Mouse (Mus musculus): ENCODE measurements at regions not wholly inside any gene's neighbourhood (a gene's known extent, or its start where the extent isn't known, plus 50 kb on each side); places are given as distances from the start of the nearest gene placed in this dataset.
A peak's percentile ranks its signal among the peaks of the same experiment; 100 is the strongest.

DNA sequence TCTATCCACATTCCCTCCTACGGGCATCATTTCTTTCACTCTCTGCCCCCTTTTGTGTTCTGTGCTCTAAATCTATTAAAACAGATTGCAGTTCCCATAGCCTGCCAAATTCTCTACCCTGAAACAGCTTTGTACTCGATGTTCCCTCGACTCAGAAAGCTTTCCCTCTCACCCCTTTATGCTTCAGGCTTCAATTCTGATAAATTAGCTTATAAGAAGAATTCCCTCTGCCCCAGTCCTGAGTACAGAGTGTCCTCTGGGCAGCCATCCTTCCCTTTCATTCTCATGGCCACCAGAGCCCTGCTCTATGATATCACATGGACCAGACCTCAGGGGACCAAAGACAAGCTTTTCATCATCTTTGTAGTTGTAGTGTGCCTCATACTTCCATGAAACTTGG, 163.6 kb downstream of the Cartpt start:
- no peak overlapping the region for H3K4me2 ChIP-seq
- 61% methylated on average over 3 of the region's 3 CpGs for WGBS
- ATAC-seq (ENCODE audit: low FRiP score): no peak
- H3K4me1 ChIP-seq (ENCODE audit: control insufficient read depth, insufficient read depth, low read length): no peaks in the 10 kb centered on the region
- no peak overlapping the region for H3K27ac ChIP-seq (ENCODE audit: low read depth, low read length)
- H3K27me3 ChIP-seq (ENCODE audit: control insufficient read depth, insufficient read depth, low read length): no peaks in the 10 kb centered on the region
- no peak for DNase-seq (ENCODE audit: low spot score, missing footprints)
- no peaks in the 10 kb centered on the region for H3K9me3 ChIP-seq (ENCODE audit: control insufficient read depth, low read length)
- H3K9ac ChIP-seq (ENCODE audit: low read length): no peak overlapping the region
- H3K36me3 ChIP-seq (ENCODE audit: control insufficient read depth, insufficient read depth, low read length): no peaks in the 10 kb centered on the region
- no peak overlapping the region for H3K4me3 ChIP-seq (ENCODE audit: low read depth, low read length)

DNA sequence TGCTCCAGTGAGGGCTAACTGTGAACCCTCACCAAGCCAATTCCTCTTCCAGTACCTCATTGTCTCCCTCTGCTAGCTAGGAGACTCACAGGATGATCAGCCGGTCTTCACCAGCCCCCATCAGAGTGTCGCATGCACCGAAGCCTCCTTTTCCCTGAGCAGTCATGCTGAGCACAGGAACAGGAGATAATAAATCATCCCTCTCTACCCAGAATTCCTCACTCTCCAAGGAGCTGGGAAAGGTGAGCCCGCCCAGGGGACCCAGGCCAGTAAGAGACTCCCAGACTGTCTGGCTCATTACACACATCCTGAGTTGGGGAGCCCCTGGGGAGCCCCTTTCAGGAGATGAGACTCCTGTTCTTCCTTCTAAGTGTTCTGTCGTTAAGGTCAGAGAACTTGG, 171.7 kb downstream of the Cartpt start:
- H3K36me3 ChIP-seq (ENCODE audit: control insufficient read depth, insufficient read depth, low read length): no peaks in the 10 kb centered on the region
- no peak overlapping the region for H3K4me3 ChIP-seq (ENCODE audit: low read depth, low read length)
- H3K27ac ChIP-seq (ENCODE audit: low read depth, low read length): no peak overlapping the region
- H3K4me2 ChIP-seq: no peak overlapping the region
- H3K9me3 ChIP-seq (ENCODE audit: control insufficient read depth, low read length): no peaks in the 10 kb centered on the region
- H3K4me1 ChIP-seq (ENCODE audit: control insufficient read depth, insufficient read depth, low read length): peaks cover 3% of the 10 kb centered on the region; the same call in 1 of the 2 replicates
- DNase-seq (ENCODE audit: low spot score, missing footprints) (peak; percentile 44), ATAC-seq (ENCODE audit: low FRiP score) (no peak)
- H3K9ac ChIP-seq (ENCODE audit: low read length): no peak overlapping the region
- 65% methylated on average over 5 of the region's 5 CpGs for WGBS
- no peaks in the 10 kb centered on the region for H3K27me3 ChIP-seq (ENCODE audit: control insufficient read depth, insufficient read depth, low read length)

DNA sequence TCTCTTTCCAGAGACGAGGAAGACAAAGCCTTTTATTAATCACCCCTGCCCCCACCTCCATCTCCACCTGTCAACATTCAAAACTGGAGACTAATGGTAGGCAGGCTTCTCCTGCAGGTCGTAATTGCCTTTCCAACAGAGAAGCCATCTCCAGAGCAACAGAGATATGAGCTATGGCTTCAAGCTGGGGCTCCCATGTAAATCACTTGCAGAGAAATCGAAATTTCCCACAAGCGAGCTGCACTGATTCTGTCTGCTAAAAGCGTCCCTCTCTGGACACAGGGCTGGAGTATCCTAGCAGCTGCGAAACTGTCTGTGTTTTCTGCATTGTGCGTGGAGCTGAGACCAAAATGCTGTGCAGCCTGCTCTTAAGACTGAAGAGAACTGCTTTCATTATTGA, 176.6 kb downstream of the Cartpt start:
- Histone ChIP-seq H3K27ac (ENCODE audit: low read depth, low read length) (no peak overlapping the region), H3K9me3 (ENCODE audit: control insufficient read depth, low read length) (no peaks in the 10 kb centered on the region), H3K9ac (ENCODE audit: low read length) (no peak overlapping the region), H3K4me2 (no peak overlapping the region), H3K4me3 (ENCODE audit: low read depth, low read length) (no peak overlapping the region), H3K27me3 (ENCODE audit: control insufficient read depth, insufficient read depth, low read length) (no peaks in the 10 kb centered on the region), H3K36me3 (ENCODE audit: control insufficient read depth, insufficient read depth, low read length) (no peaks in the 10 kb centered on the region), H3K4me1 (ENCODE audit: control insufficient read depth, insufficient read depth, low read length) (peaks cover 9% of the 10 kb centered on the region)
- DNase-seq (ENCODE audit: low spot score, missing footprints) (no peak), ATAC-seq (ENCODE audit: low FRiP score) (no peak)
- 63% methylated on average over 7 of the region's 7 CpGs for WGBS

DNA sequence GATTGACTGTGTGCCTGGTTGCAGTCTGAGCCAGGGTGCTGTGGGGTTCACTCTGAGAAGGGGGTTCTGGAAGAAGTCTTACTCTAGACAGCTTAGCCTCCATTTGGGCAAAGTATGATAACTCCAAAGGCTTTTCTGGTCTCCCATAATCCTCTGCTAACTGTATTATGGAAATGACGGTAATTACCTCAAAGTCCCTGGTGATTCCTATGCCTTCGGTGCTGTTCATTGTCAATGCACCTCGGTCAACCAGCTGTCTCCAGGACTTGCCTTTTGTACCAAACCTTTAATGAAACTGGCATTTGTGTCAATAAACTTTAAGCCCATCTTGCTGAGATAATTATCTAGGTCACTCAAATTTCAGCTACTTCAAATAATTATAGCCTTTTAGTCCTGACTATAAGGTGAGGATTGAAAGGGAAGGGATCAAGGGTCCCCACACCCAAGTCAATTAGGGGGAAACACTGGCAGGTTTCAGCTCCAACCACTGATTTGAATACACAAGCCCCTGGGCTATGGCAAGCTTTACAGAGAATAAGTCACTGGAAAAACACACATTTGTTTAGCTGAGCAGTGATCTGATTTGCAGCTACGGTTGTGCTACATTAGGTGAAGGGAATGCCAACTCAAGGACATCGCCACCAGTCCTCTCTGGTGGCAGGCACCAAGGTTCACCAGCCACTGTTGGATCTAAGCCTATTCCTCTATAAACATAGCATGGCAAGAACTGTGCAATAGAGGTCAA, 177.5 kb downstream of the Cartpt start:
- DNase-seq (ENCODE audit: low spot score, missing footprints) (no peak), ATAC-seq (ENCODE audit: low FRiP score) (no peak)
- Histone ChIP-seq H3K4me2 (no peak overlapping the region), H3K9ac (ENCODE audit: low read length) (no peak overlapping the region), H3K4me1 (ENCODE audit: control insufficient read depth, insufficient read depth, low read length) (peaks cover 9% of the 10 kb centered on the region), H3K27ac (ENCODE audit: low read depth, low read length) (0 out of 2 replicates have a peak overlapping the region, but pooled peaks have one; percentile 2), H3K36me3 (ENCODE audit: control insufficient read depth, insufficient read depth, low read length) (no peaks in the 10 kb centered on the region), H3K27me3 (ENCODE audit: control insufficient read depth, insufficient read depth, low read length) (no peaks in the 10 kb centered on the region), H3K4me3 (ENCODE audit: low read depth, low read length) (no peak overlapping the region), H3K9me3 (ENCODE audit: control insufficient read depth, low read length) (no peaks in the 10 kb centered on the region)
- WGBS: 66% methylated on average over 5 of the region's 5 CpGs

DNA sequence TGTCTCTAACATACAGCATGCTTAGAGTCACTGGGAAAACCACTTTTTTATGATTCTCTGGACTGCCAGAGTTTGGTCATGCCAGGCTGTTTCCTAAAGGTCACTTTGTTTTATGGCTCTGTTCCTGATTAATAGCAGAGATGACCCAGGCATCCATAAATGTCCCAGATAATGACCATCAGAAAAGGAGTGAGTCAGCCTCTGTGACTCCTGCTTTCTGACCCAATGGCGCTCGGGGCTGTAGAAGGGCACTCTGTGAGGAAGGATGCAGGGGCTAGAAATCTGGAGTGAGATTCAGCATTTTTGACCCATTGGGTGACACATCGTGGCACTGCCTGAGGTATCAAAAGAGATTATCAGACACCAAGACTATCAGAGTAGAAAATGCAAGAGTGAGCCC, 180.3 kb downstream of the Cartpt start:
- no peaks in the 10 kb centered on the region for H3K27me3 ChIP-seq (ENCODE audit: control insufficient read depth, insufficient read depth, low read length)
- H3K9me3 ChIP-seq (ENCODE audit: control insufficient read depth, low read length): no peaks in the 10 kb centered on the region
- no peak overlapping the region for H3K27ac ChIP-seq (ENCODE audit: low read depth, low read length)
- 92% methylated on average over 3 of the region's 3 CpGs for WGBS
- H3K4me1 ChIP-seq (ENCODE audit: control insufficient read depth, insufficient read depth, low read length): peaks cover 9% of the 10 kb centered on the region
- no peak overlapping the region for H3K4me3 ChIP-seq (ENCODE audit: low read depth, low read length)
- no peak for ATAC-seq (ENCODE audit: low FRiP score)
- no peak overlapping the region for H3K4me2 ChIP-seq
- H3K36me3 ChIP-seq (ENCODE audit: control insufficient read depth, insufficient read depth, low read length): no peaks in the 10 kb centered on the region
- DNase-seq (ENCODE audit: low spot score, missing footprints): no peak
- H3K9ac ChIP-seq (ENCODE audit: low read length): no peak overlapping the region

DNA sequence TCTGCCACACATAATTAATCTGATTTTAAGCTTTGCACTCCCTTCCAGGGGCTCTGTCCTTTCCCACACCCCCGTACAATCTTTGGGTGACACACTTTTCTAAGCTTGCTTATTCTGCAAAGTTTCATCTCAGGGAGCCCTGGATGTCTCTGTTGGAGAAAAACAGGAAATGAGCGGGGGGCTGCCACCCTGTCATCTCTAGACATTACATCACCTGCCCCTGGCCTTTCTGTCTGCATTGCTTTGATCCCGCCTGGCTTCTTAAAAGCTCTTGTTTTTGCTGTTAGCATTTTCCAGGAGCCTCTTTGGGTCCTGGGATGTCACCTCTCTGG, 180.2 kb upstream of the Map1b start:
- Histone ChIP-seq H3K36me3 (ENCODE audit: control insufficient read depth, insufficient read depth, low read length) (no peaks in the 10 kb centered on the region), H3K4me3 (ENCODE audit: low read depth, low read length) (no peak overlapping the region), H3K9ac (ENCODE audit: low read length) (no peak overlapping the region), H3K4me2 (no peak overlapping the region), H3K9me3 (ENCODE audit: control insufficient read depth, low read length) (no peaks in the 10 kb centered on the region), H3K27ac (ENCODE audit: low read depth, low read length) (no peak overlapping the region), H3K4me1 (ENCODE audit: control insufficient read depth, insufficient read depth, low read length) (0 out of 2 replicates have a peak, but pooled peaks cover 4% of the 10 kb centered on the region), H3K27me3 (ENCODE audit: control insufficient read depth, insufficient read depth, low read length) (no peaks in the 10 kb centered on the region)
- 54% methylated on average over 3 of the region's 3 CpGs for WGBS
- peak; percentile 81 for DNase-seq (ENCODE audit: low spot score, missing footprints)
- ATAC-seq (ENCODE audit: low FRiP score): no peak

DNA sequence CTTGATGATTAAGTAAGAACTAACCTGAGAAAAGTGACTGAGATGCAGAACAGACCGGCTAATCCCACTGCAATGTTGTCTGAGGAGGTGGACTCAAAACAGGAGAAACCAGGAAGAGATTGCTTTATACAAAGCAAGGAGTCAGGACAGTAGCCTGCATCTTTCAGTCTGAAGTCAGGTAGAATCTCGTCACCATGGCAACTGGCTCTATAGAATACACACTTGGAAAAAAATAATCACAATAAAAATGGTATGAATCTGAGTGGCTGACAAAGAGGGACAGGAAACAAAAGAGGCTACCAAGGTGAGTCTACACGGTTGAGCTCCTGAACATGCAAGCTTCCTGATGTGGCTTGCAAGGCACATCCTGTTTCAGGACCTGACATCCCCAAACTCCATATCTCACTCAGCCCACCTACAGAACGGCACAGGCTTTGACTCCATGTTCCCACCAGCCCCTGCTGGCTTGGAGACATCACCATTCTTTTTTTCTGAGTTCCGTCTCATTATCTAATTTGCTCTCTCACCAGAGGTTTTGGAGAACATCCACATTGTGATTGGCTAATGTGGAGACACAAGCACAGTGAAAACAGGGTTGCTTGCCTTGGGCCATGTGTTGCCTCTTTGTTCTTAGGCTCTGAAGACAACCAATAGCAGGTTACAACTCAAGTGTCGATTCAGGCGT, 179.7 kb upstream of the Map1b start:
- no peak overlapping the region for H3K9ac ChIP-seq (ENCODE audit: low read length)
- no peaks in the 10 kb centered on the region for H3K9me3 ChIP-seq (ENCODE audit: control insufficient read depth, low read length)
- H3K4me3 ChIP-seq (ENCODE audit: low read depth, low read length): no peak overlapping the region
- ATAC-seq (ENCODE audit: low FRiP score) (no peak), DNase-seq (ENCODE audit: low spot score, missing footprints) (no peak)
- no peaks in the 10 kb centered on the region for H3K36me3 ChIP-seq (ENCODE audit: control insufficient read depth, insufficient read depth, low read length)
- H3K4me1 ChIP-seq (ENCODE audit: control insufficient read depth, insufficient read depth, low read length): 0 out of 2 replicates have a peak, but pooled peaks cover 4% of the 10 kb centered on the region
- no peaks in the 10 kb centered on the region for H3K27me3 ChIP-seq (ENCODE audit: control insufficient read depth, insufficient read depth, low read length)
- no peak overlapping the region for H3K4me2 ChIP-seq
- H3K27ac ChIP-seq (ENCODE audit: low read depth, low read length): no peak overlapping the region
- WGBS: 65% methylated on average over 7 of the region's 7 CpGs

DNA sequence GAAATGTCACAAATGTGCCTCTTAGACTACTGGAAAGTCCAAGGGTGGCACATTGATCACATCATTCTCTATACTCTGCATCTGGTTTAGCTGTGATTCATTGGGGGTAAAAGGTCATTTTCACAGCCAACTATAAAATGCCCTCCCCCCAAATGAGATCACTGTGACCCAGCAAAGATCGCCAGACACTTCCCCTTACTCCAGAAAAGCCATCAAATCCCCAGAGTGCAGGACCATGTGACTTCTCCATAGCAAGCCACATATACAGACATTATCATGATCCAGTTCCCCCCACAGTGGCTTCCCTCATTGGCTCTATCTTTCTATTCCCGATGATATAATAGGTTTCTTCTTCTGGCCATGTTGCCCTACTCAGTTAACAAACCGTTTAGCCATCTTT, 163.6 kb upstream of the Map1b start:
- no peaks in the 10 kb centered on the region for H3K36me3 ChIP-seq (ENCODE audit: control insufficient read depth, insufficient read depth, low read length)
- no peaks in the 10 kb centered on the region for H3K27me3 ChIP-seq (ENCODE audit: control insufficient read depth, insufficient read depth, low read length)
- peaks cover 4% of the 10 kb centered on the region; the same call in 1 of the 2 replicates for H3K4me1 ChIP-seq (ENCODE audit: control insufficient read depth, insufficient read depth, low read length)
- WGBS: 93% methylated on average over 3 of the region's 3 CpGs
- no peak for ATAC-seq (ENCODE audit: low FRiP score)
- DNase-seq (ENCODE audit: low spot score, missing footprints): no peak
- no peaks in the 10 kb centered on the region; the same call in 1 of the 2 replicates for H3K9me3 ChIP-seq (ENCODE audit: control insufficient read depth, low read length)
- H3K4me3 ChIP-seq (ENCODE audit: low read depth, low read length): no peak overlapping the region
- H3K4me2 ChIP-seq: no peak overlapping the region
- H3K27ac ChIP-seq (ENCODE audit: low read depth, low read length): no peak overlapping the region
- no peak overlapping the region for H3K9ac ChIP-seq (ENCODE audit: low read length)

DNA sequence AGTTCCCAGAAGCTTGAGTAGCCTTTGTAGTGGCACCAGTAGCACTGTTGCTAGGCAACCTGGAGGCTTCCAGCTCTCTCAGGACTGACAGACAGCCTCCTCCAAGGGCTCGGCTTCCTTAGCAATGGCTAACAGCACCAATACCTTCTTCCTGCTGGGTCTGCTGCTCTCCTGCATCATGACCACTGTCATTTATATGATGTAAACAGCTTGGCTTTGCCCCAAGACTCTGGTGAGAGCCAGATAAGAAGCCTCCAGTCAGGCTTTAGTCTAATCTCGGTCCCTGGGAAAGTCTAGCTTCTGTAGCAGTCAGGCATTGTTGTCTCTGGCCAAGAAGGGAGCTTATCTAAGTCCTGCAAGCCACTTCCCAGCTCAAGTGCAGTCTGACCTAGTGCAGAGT, 163.1 kb upstream of the Map1b start:
- ATAC-seq (ENCODE audit: low FRiP score) (no peak; the same call in 1 of the 2 replicates), DNase-seq (ENCODE audit: low spot score, missing footprints) (no peak)

More for the DNA sequence above, 163.1 kb upstream of the Map1b start:
- H3K4me1 ChIP-seq (ENCODE audit: control insufficient read depth, insufficient read depth, low read length): peaks cover 4% of the 10 kb centered on the region; the same call in 1 of the 2 replicates
- H3K4me3 ChIP-seq (ENCODE audit: low read depth, low read length): no peak overlapping the region
- H3K9me3 ChIP-seq (ENCODE audit: control insufficient read depth, low read length): no peaks in the 10 kb centered on the region; the same call in 1 of the 2 replicates
- no peaks in the 10 kb centered on the region for H3K27me3 ChIP-seq (ENCODE audit: control insufficient read depth, insufficient read depth, low read length)
- H3K9ac ChIP-seq (ENCODE audit: low read length): no peak overlapping the region
- WGBS: 23% methylated on average over 2 of the region's 2 CpGs
- H3K27ac ChIP-seq (ENCODE audit: low read depth, low read length): no peak overlapping the region
- H3K4me2 ChIP-seq: no peak overlapping the region
- H3K36me3 ChIP-seq (ENCODE audit: control insufficient read depth, insufficient read depth, low read length): no peaks in the 10 kb centered on the region
